Comparison of ENCODE assay signal across 25 mouse cellular contexts in the genomic region with DNA sequence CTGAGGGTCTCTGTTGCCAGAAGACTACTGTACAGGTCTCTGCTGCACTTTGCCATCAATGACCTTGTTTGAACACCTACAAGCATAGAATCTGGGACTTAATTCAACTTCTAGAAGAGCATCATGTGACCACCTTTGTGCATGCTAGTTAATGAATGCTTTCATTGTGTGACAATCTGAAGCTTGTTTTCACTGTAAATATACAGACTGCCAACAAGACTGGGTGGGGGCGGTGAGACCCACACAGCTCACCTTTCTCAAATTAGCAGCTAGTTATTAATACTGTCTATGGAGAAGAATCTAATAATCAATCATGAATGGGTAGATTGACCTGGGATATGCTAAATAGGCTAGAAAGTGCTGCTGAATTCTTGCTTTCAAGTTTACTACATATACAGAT. TPM values are rescaled to one million over a fixed set of nuclear protein-coding genes. Genes with fewer than 3 reads are reported as not detected.
"Had no signal": no experiment of that assay in that cellular context is flagged by ENCODE, and none has a peak within 500 bp of the region (broad histone marks: within the 10 kb centered on the region; RNA-seq: fewer than 3 reads in every experiment).

No protein-coding gene starts in this region.

- H3K27me3 ChIP-seq: liver, embryonic 13.5 days; liver, embryonic 15.5 days; megakaryocyte, embryonic 14.5 days; midbrain, embryonic 13.5 days; neural tube, embryonic 12.5 days had no signal

- H3K9ac ChIP-seq: liver, embryonic 13.5 days; liver, embryonic 15.5 days; liver, postnatal 0 days; lung, embryonic 14.5 days; midbrain, embryonic 13.5 days; neural tube, embryonic 12.5 days had no signal

- H3K4me3 ChIP-seq: liver, embryonic 13.5 days; liver, embryonic 15.5 days; megakaryocyte, embryonic 14.5 days; midbrain, embryonic 13.5 days; myocyte; neural tube, embryonic 12.5 days had no signal

- H3K9me3 ChIP-seq: liver, embryonic 13.5 days; liver, embryonic 15.5 days; midbrain, embryonic 13.5 days; neural tube, embryonic 12.5 days had no signal

- ATAC-seq: liver, postnatal 0 days; midbrain, embryonic 13.5 days; midbrain, embryonic 16.5 days had no signal

- DNase-seq: liver; liver, embryonic 13.5 days; liver, postnatal 0 days; lung, embryonic 14.5 days; lung, postnatal 10 days; right cerebral cortex, postnatal 14 days; right cerebral cortex, postnatal 4 days; spleen, adult 18-20 months; thymus, adult 18-20 months; thymus, postnatal 14 days; thymus, postnatal 36 days had no signal

- H3K36me3 ChIP-seq: liver, embryonic 13.5 days; liver, embryonic 15.5 days; midbrain, embryonic 13.5 days; neural tube, embryonic 12.5 days had no signal

- H3K27ac ChIP-seq: liver, embryonic 13.5 days; liver, embryonic 15.5 days; macrophage; midbrain, embryonic 13.5 days; neural tube, embryonic 12.5 days had no signal

- H3K4me2 ChIP-seq: liver, embryonic 11.5 days; liver, embryonic 13.5 days; liver, embryonic 15.5 days; lung, embryonic 14.5 days; midbrain, embryonic 11.5 days; midbrain, embryonic 13.5 days; neural tube, embryonic 12.5 days had no signal

- H3K4me1 ChIP-seq: liver, embryonic 13.5 days; liver, embryonic 15.5 days; megakaryocyte, embryonic 14.5 days; midbrain, embryonic 13.5 days; neural tube, embryonic 12.5 days had no signal

RNA-seq across cellular contexts. Expression of a gene that starts 30.6 kb away (rescaled TPM):
- total RNA-seq: megakaryocyte progenitor cell, adult 5-6 weeks; neutrophil, adult 5-6 weeks had no signal
- polyA plus RNA-seq: liver, embryonic 11.5 days; liver, embryonic 13.5 days; liver, embryonic 15.5 days; liver, postnatal 0 days; lung, embryonic 16.5 days; macrophage; midbrain, embryonic 11.5 days; midbrain, embryonic 13.5 days; small intestine, adult 2 months; thymus, postnatal 0 days had no signal
